9 mouse cellular contexts compared by ENCODE assay signal in the genomic region with DNA sequence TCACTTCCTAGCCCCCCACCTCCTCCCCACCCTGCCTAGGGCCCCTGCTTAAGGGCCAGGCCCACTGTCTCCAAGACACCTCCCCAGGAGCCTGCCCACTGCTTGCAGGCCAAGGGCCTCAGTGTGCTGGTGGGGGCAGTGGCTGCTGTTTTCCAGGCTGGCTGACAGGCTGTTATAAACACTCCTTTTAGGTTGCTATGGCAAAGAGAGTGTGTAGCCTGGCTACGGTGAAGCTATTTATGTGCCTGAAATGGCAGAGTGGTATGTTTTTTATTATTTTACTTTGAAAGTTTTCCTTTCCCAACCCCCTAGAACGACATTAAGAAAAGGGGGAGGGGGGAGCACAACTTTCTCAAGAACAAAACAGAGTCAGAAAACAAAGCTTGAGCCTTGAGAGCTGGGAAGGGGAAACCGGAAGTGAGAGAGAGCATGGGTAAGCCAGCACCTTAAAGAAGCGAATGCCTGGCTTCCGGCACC. TPM values are rescaled to one million over a fixed set of nuclear protein-coding genes. Genes with fewer than 3 reads are reported as not detected.
DNase-seq lines count a peak whose midpoint lies in the region; ATAC-seq and TF ChIP-seq lines count a peak whose summit lies in the region.
"Had no signal": no experiment of that assay in that cellular context is flagged by ENCODE, and none has a peak within 500 bp of the region (broad histone marks: within the 10 kb centered on the region; RNA-seq: fewer than 3 reads in every experiment).

No protein-coding gene starts in this region.

- no peak overlapping the region for H3K9ac ChIP-seq in heart, embryonic 16.5 days (ENCODE audit: low read length)
- no peak overlapping the region for H3K9ac ChIP-seq in forebrain, postnatal 0 days

- no peak overlapping the region for H3K4me3 ChIP-seq in heart, embryonic 16.5 days (ENCODE audit: low read length)
- H3K4me3 ChIP-seq in forebrain, postnatal 0 days (ENCODE audit: low read depth, low read length), result no peak overlapping the region
- H3K4me3 ChIP-seq: erythroblast, embryonic 14.5 days had no signal

- H3K36me3 ChIP-seq in heart, embryonic 16.5 days (ENCODE audit: control insufficient read depth, insufficient read depth), result no peaks in the 10 kb centered on the region
- H3K36me3 ChIP-seq in forebrain, postnatal 0 days (ENCODE audit: insufficient read depth), result no peaks in the 10 kb centered on the region

- H3K27me3 ChIP-seq in heart, embryonic 16.5 days (ENCODE audit: control insufficient read depth, insufficient read depth, low read length), result no peaks in the 10 kb centered on the region
- no peaks in the 10 kb centered on the region for H3K27me3 ChIP-seq in forebrain, postnatal 0 days (ENCODE audit: insufficient read depth, low read length)

- TF ChIP-seq CTCF in forebrain, postnatal 0 days (IDR thresholded peaks at IDR 0.05; ENCODE audit: low read depth), result no peak

- ATAC-seq in heart, embryonic 16.5 days (replicated peaks; ENCODE audit: extremely low read depth, insufficient read depth, low FRiP score), result peak; percentile 28; the same call in 1 of the 2 replicates
- ATAC-seq in forebrain, postnatal 0 days, result peak; percentile 93

- no peaks in the 10 kb centered on the region for H3K9me3 ChIP-seq in heart, embryonic 16.5 days (replicated peaks; ENCODE audit: control insufficient read depth, low read length)
- H3K9me3 ChIP-seq in forebrain, postnatal 0 days (ENCODE audit: low read length), result no peaks in the 10 kb centered on the region

- H3K4me2 ChIP-seq in heart, embryonic 16.5 days (ENCODE audit: low read depth, low read length), result no peak overlapping the region
- no peak overlapping the region for H3K4me2 ChIP-seq in forebrain, postnatal 0 days (ENCODE audit: low read depth)

- H3K27ac ChIP-seq in heart, embryonic 16.5 days (ENCODE audit: low read length), result 0 out of 2 replicates have a peak overlapping the region, but pooled peaks have one; percentile 21
- peak overlapping the region; percentile 50; the same call in 1 of the 2 replicates for H3K27ac ChIP-seq in forebrain, postnatal 0 days (ENCODE audit: low read depth, low read length)

- WGBS in heart, embryonic 16.5 days, result 51% methylated on average over 5 of the region's 5 CpGs
- 24% methylated on average over 5 of the region's 5 CpGs for WGBS in forebrain, postnatal 0 days

- peaks cover 42% of the 10 kb centered on the region for H3K4me1 ChIP-seq in heart, embryonic 16.5 days (ENCODE audit: control insufficient read depth, insufficient read depth, low read length)
- H3K4me1 ChIP-seq in forebrain, postnatal 0 days (ENCODE audit: insufficient read depth), result no peaks in the 10 kb centered on the region; the same call in 1 of the 2 replicates

- no peak for DNase-seq in heart, adult 11 months
- DNase-seq in forebrain, postnatal 0 days, result peak; percentile 53
- peak; percentile 40 to 50 for DNase-seq in layer of hippocampus, postnatal 36 days
- DNase-seq in right cerebral cortex, postnatal 10 days (ENCODE audit: low spot score in 2 of 2), result peak; percentile 60 to 71
- no peak for DNase-seq in adrenal gland, postnatal 36 days
- no peak for DNase-seq in spleen, postnatal 10 days (ENCODE audit: low spot score in 2 of 2)
- no peak for DNase-seq in testis, postnatal 14 days (ENCODE audit: low spot score)

RNA-seq across cellular contexts. Expression of a gene that starts 37.9 kb away (rescaled TPM):
- 10.3 and 11.0 TPM in 2 replicates for polyA plus RNA-seq in heart, embryonic 16.5 days (2015; fragmentation: Nextera tagmentation; extraction: Ambion mirVana)
- total RNA-seq in forebrain, postnatal 0 days (2014; rRNA removed), result 60.2 and 69.1 TPM in 2 replicates
- 6.5 and 11.4 TPM in 2 replicates for polyA plus RNA-seq in forebrain, postnatal 0 days (2015; fragmentation: Nextera tagmentation; extraction: Ambion mirVana)
- total RNA-seq in layer of hippocampus, postnatal 36 days (2021), result 10 to 100 TPM; 67.8 to 72.1 TPM
- total RNA-seq in adrenal gland, postnatal 36 days (2021), result 10 to 100 TPM; 21.8 to 34.7 TPM

Comparison
In these comparisons a context has a peak if more than half of its experiments do, and no peak if none do; other contexts are left out.
1. DNase-seq: peak in forebrain, postnatal 0 days (single experiment), layer of hippocampus, postnatal 36 days (2 of 2) and right cerebral cortex, postnatal 10 days (2 of 2); none in heart, adult 11 months (single experiment), adrenal gland, postnatal 36 days (0 of 2), spleen, postnatal 10 days (0 of 2) and testis, postnatal 14 days (single experiment).